Mouse (Mus musculus) limb, embryonic 14.5 days (tissue): ENCODE measurements around the gene Cdk9. TPM values are rescaled to one million over a fixed set of nuclear protein-coding genes. Genes with fewer than 3 reads are reported as not detected.
A peak's percentile ranks its signal among the peaks of the same experiment; 100 is the strongest.

Experiments used
- ATAC-seq: fragments of 200-750 bp; cut with Nextera tagmentation; 2 replicates; pipeline ENCODE4 v1.8.0; 2017; ENCODE audit warnings: low read depth, moderate number of reproducible peaks, moderate TSS enrichment; ENCODE audit not compliant: low FRiP score
- DNase-seq: peaks from one replicate; pipeline ENCODE4 v3.0.0-alpha.2; 2015; ENCODE audit warnings: low spot score
- H3K27ac ChIP-seq: fragments of 300-500 bp; sonication (generic); replicated peaks from 2 replicates; pipeline ENCODE4 v1.5.1; 2014; ENCODE audit warnings: low read depth, mild to moderate bottlenecking, low read length, moderate library complexity, mixed read lengths
- H3K27me3 ChIP-seq: fragments of 300-500 bp; sonication (generic); 2 replicates; pipeline ENCODE4 v1.6.1; 2014; ENCODE audit warnings: low read length, mixed read lengths; ENCODE audit not compliant: control insufficient read depth, insufficient read depth
- H3K36me3 ChIP-seq: fragments of 300-500 bp; sonication (generic); 2 replicates; pipeline ENCODE4 v1.6.1; 2014; ENCODE audit warnings: mild to moderate bottlenecking, low read length, moderate library complexity, mixed read lengths; ENCODE audit not compliant: control insufficient read depth, insufficient read depth
- H3K4me1 ChIP-seq: fragments of 300-500 bp; sonication (generic); 2 replicates; pipeline ENCODE4 v1.6.1; 2014; ENCODE audit warnings: antibody characterized with exemption, low read length, mixed read lengths; ENCODE audit not compliant: control insufficient read depth, insufficient read depth
- H3K4me2 ChIP-seq: fragments of 300-500 bp; sonication (generic); replicated peaks from 2 replicates; pipeline ENCODE4 v1.6.1; 2014; ENCODE audit warnings: low read depth, mild to moderate bottlenecking, low read length, moderate library complexity; ENCODE audit not compliant: severe bottlenecking
- H3K4me3 ChIP-seq: fragments of 300-500 bp; sonication (generic); replicated peaks from 2 replicates; pipeline ENCODE4 v1.5.1; 2014; ENCODE audit warnings: low read length
- H3K9ac ChIP-seq: fragments of 300-500 bp; sonication (generic); 2 replicates; pipeline ENCODE4 v1.6.1; 2014; ENCODE audit warnings: mild to moderate bottlenecking, low read depth, low read length, moderate library complexity; ENCODE audit not compliant: severe bottlenecking
- H3K9me3 ChIP-seq: fragments of 300-500 bp; sonication (generic); 2 replicates; pipeline ENCODE4 v1.6.1; 2016; ENCODE audit warnings: low read length; ENCODE audit not compliant: control insufficient read depth
- POLR2A ChIP-seq: fragments of 200-500 bp; IDR thresholded peaks from 2 replicates; pipeline ENCODE4 v1.8.0; 2012; ENCODE audit warnings: inconsistent platforms, mild to moderate bottlenecking, moderate library complexity, borderline replicate concordance; ENCODE audit not compliant: insufficient read depth, insufficient read length; ENCODE audit errors: extremely low read depth
- WGBS: fragments of 180-500 bp; shearing (Covaris S2); extraction: QIAGEN DNeasy Blood & Tissue Kit; methylation state at CpG from one replicate; pipeline ENCODE4 v1.1.7; 2014; 5-methylcytosine and 5-hydroxymethylcytosine counted together
- polyA plus RNA-seq, 2 experiments: library from polyadenylated mRNA; depleted of rRNA in 1 of 2; stranded (reverse) in 1 of 2; unstranded in 1 of 2; fragments of >200 nt; fragmentation: Nextera tagmentation in 1 of 2; extraction: Ambion mirVana in 1 of 2; gene quantifications; 2 replicates each; pipeline versions ENCODE4 v1.2.1 to v1.2.3; 2012 to 2014

The Cdk9 gene
- polyA plus RNA-seq, 2 experiments: 84.7 to 211 TPM

- DNase-seq: peak; percentile 86
- H3K27ac ChIP-seq: peak overlapping the region; percentile 95
- peak overlapping the region; percentile 88 for H3K4me3 ChIP-seq
- peaks cover 16% of the 10 kb centered on the region for H3K4me1 ChIP-seq
- no peaks in the 10 kb centered on the region for H3K9me3 ChIP-seq
- H3K27me3 ChIP-seq: no peaks in the 10 kb centered on the region
- peaks cover 37% of the 10 kb centered on the region for H3K36me3 ChIP-seq
- peak overlapping the region; percentile 84 for H3K9ac ChIP-seq
- H3K4me2 ChIP-seq: peak overlapping the region; percentile 79
- TF ChIP-seq POLR2A: no peak
- peak; percentile 88 for ATAC-seq
- WGBS: under 1% methylated on average over 21 of the region's 44 CpGs
These were observed 316 bp downstream of the Cdk9 start for GRCm38 (mm10) chr2:32712586-32712933.

- H3K9ac ChIP-seq: peak overlapping the region; percentile 84
- H3K9me3 ChIP-seq: no peaks in the 10 kb centered on the region
- peak overlapping the region; percentile 88 for H3K4me3 ChIP-seq
- H3K4me2 ChIP-seq: peak overlapping the region; percentile 79
- H3K27me3 ChIP-seq: no peaks in the 10 kb centered on the region
- peaks cover 41% of the 10 kb centered on the region for H3K36me3 ChIP-seq
- H3K27ac ChIP-seq: peak overlapping the region; percentile 95
- peaks cover 16% of the 10 kb centered on the region for H3K4me1 ChIP-seq
- DNase-seq (peak; percentile 54), ATAC-seq (peak; percentile 38; the same call in 1 of the 2 replicates)
- WGBS: under 1% methylated on average over 41 of the region's 41 CpGs
- no peak for TF ChIP-seq POLR2A
These were observed 746 bp downstream of the Cdk9 start for GRCm38 (mm10) chr2:32712108-32712551.

- no peak for TF ChIP-seq POLR2A
- Histone ChIP-seq H3K27me3 (no peaks in the 10 kb centered on the region), H3K4me1 (peaks cover 16% of the 10 kb centered on the region), H3K9me3 (no peaks in the 10 kb centered on the region), H3K9ac (peak overlapping the region; percentile 84), H3K4me2 (peak overlapping the region; percentile 79), H3K27ac (peak overlapping the region; percentile 95), H3K4me3 (peak overlapping the region; percentile 88), H3K36me3 (peaks cover 47% of the 10 kb centered on the region)
- DNase-seq: no peak
- WGBS: 27% methylated on average over 9 of the region's 9 CpGs
- ATAC-seq: no peak
These were observed 1.4 kb downstream of the Cdk9 start for GRCm38 (mm10) chr2:32711301-32712056.

- H3K27ac ChIP-seq: no peak overlapping the region
- no peak for ATAC-seq
- no peaks in the 10 kb centered on the region for H3K9me3 ChIP-seq
- no peak overlapping the region for H3K4me2 ChIP-seq
- TF ChIP-seq POLR2A: no peak
- no peak overlapping the region for H3K4me3 ChIP-seq
- peaks cover 58% of the 10 kb centered on the region for H3K36me3 ChIP-seq
- 89% methylated on average over 5 of the region's 5 CpGs for WGBS
- peaks cover 16% of the 10 kb centered on the region for H3K4me1 ChIP-seq
- no peak overlapping the region for H3K9ac ChIP-seq
- H3K27me3 ChIP-seq: no peaks in the 10 kb centered on the region
- DNase-seq: no peak
These were observed 2.5 kb downstream of the Cdk9 start for GRCm38 (mm10) chr2:32710425-32710824.

GRCm38 (mm10) chr2:32709521-32710137, 3.2 kb downstream of the Cdk9 start:
- Histone ChIP-seq H3K9ac (no peak overlapping the region), H3K4me1 (peaks cover 13% of the 10 kb centered on the region), H3K4me2 (no peak overlapping the region), H3K27ac (no peak overlapping the region), H3K27me3 (no peaks in the 10 kb centered on the region), H3K4me3 (no peak overlapping the region), H3K36me3 (peaks cover 66% of the 10 kb centered on the region), H3K9me3 (no peaks in the 10 kb centered on the region)
- TF ChIP-seq POLR2A: no peak
- ATAC-seq (no peak), DNase-seq (no peak)
- WGBS: 96% methylated on average over 20 of the region's 20 CpGs
